Mouse (Mus musculus) ES-Bruce4 (cell line): ENCODE results near the gene Fam83f. TPM values are rescaled to one million over a fixed set of nuclear protein-coding genes. Genes with fewer than 3 reads are reported as not detected.
A peak's percentile ranks its signal among the peaks of the same experiment; 100 is the strongest.

Experiments used
- H3K27ac ChIP-seq: 2 replicates; pipeline ENCODE4 v1.5.1; 2012; ENCODE audit warnings: low read length, inconsistent platforms; ENCODE audit not compliant: insufficient read depth
- H3K27me3 ChIP-seq: 2 replicates; pipeline ENCODE4 v1.6.1; 2012; ENCODE audit warnings: mild to moderate bottlenecking, low read length, inconsistent platforms; ENCODE audit not compliant: control insufficient read depth, poor library complexity, insufficient read depth, severe bottlenecking
- H3K36me3 ChIP-seq: 2 replicates; pipeline ENCODE4 v1.6.1; 2012; ENCODE audit warnings: inconsistent platforms, mild to moderate bottlenecking, low read length, moderate library complexity; ENCODE audit not compliant: control insufficient read depth, poor library complexity, insufficient read depth, severe bottlenecking
- H3K4me1 ChIP-seq: one replicate; pipeline ENCODE4 v1.8.1; 2011; ENCODE audit warnings: low read length; ENCODE audit not compliant: control insufficient read depth, insufficient read depth
- H3K4me3 ChIP-seq: 2 replicates; pipeline ENCODE4 v1.5.1; 2011; ENCODE audit warnings: low read depth, mild to moderate bottlenecking, low read length
- H3K9ac ChIP-seq: 2 replicates; pipeline ENCODE4 v1.6.1; 2012; ENCODE audit warnings: low read depth, mild to moderate bottlenecking, inconsistent platforms; ENCODE audit not compliant: poor library complexity, severe bottlenecking
- H3K9me3 ChIP-seq: replicated peaks from 2 replicates; pipeline ENCODE4 v1.6.1; 2012; ENCODE audit warnings: mild to moderate bottlenecking, low read length, inconsistent platforms; ENCODE audit not compliant: control insufficient read depth, poor library complexity, insufficient read depth, severe bottlenecking
- CTCF ChIP-seq: IDR thresholded peaks from one replicate; pipeline ENCODE4 v1.8.1; 2011; ENCODE audit warnings: low read depth, low read length
- EP300 ChIP-seq: IDR thresholded peaks from 2 replicates; pipeline ENCODE4 v1.6.1; 2011; ENCODE audit warnings: low read depth, low read length; ENCODE audit not compliant: insufficient read depth
- POLR2A ChIP-seq: IDR thresholded peaks from one replicate; pipeline ENCODE4 v1.8.1; 2011; ENCODE audit warnings: low read length; ENCODE audit not compliant: insufficient read depth
- polyA plus RNA-seq: library from polyadenylated mRNA; stranded (reverse); fragments of >200 nt; gene quantifications from 2 replicates; pipeline ENCODE4 v1.2.4, GENCODE M21; 2011; ENCODE audit warnings: low read depth; ENCODE audit not compliant: missing spikeins, insufficient read depth, insufficient read length

The Fam83f gene
- polyA plus RNA-seq, 1 experiment: 2.7 TPM

DNA sequence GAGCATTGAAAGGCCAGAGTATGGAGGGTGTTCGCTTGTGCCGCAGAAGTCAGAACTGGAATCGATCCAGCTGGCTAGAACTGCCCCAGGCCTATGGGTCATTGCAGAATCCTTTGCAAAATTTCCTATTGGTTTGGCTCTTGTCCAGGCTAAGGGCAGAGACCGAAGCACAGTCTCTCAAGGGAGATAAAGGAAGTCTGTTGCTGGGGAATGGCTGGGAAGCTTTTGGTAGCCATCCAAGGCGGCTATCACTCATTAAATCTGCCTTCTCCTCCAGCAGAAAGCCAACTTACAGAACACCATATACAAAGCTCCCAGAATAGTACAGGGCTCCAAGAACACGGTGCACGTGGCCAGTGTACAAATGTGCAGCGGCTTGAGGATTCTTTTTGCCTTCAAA is 35.4 kb downstream of the Fam83f start:
- H3K4me1 ChIP-seq: no peaks in the 10 kb centered on the region
- TF ChIP-seq EP300 (no peak), POLR2A (no peak), CTCF (no peak)
- no peak overlapping the region for H3K27ac ChIP-seq
- no peak overlapping the region for H3K4me3 ChIP-seq
- no peaks in the 10 kb centered on the region for H3K36me3 ChIP-seq
- H3K27me3 ChIP-seq: no peaks in the 10 kb centered on the region
- H3K9ac ChIP-seq: no peak overlapping the region
- H3K9me3 ChIP-seq: no peaks in the 10 kb centered on the region

DNA sequence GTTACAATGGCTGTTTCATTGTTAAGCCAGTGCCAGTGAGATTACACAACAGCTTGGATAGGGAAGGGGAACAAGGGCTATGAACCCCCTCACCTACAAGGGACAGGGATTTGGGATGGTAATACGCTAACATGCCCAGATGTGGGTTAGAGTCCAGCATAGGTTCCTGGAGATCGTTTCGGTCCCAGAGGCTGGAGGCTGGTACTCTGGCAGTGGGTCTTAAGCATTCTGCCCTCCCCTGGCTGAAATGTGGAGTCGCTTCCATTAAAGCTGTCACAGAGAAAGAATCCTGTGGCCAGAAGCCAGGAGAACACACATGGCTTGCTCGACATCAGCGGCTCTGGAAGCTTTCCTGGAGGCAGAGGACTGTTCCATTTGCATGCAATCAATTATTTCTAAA is 37.9 kb downstream of the Fam83f start:
- H3K27me3 ChIP-seq: no peaks in the 10 kb centered on the region
- no peak overlapping the region for H3K4me3 ChIP-seq
- H3K36me3 ChIP-seq: no peaks in the 10 kb centered on the region
- no peaks in the 10 kb centered on the region for H3K9me3 ChIP-seq
- H3K4me1 ChIP-seq: no peaks in the 10 kb centered on the region
- H3K27ac ChIP-seq: no peak overlapping the region
- TF ChIP-seq POLR2A: no peak
- TF ChIP-seq EP300: no peak
- TF ChIP-seq CTCF: no peak
- no peak overlapping the region for H3K9ac ChIP-seq

DNA sequence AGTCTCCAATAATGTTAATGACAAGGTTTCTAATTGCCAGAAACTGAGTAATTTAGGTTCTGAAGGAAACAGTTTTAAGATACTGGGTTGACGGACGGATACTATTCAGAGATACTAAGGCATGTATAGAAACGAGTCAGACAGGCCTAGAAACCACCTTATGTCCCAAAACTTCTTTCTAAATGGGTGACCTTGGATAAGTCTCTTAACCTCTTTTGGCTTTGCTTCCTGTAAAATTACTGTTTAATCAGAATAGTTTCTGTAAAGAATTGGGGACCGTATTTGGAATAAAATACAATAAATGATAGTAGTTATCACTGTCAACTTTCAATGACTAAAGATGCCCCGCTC is 38.6 kb downstream of the Fam83f start:
- Histone ChIP-seq H3K9ac (no peak overlapping the region), H3K9me3 (no peaks in the 10 kb centered on the region), H3K4me1 (no peaks in the 10 kb centered on the region), H3K4me3 (no peak overlapping the region), H3K36me3 (no peaks in the 10 kb centered on the region), H3K27me3 (no peaks in the 10 kb centered on the region), H3K27ac (no peak overlapping the region)
- TF ChIP-seq EP300 (no peak), CTCF (no peak), POLR2A (no peak)

DNA sequence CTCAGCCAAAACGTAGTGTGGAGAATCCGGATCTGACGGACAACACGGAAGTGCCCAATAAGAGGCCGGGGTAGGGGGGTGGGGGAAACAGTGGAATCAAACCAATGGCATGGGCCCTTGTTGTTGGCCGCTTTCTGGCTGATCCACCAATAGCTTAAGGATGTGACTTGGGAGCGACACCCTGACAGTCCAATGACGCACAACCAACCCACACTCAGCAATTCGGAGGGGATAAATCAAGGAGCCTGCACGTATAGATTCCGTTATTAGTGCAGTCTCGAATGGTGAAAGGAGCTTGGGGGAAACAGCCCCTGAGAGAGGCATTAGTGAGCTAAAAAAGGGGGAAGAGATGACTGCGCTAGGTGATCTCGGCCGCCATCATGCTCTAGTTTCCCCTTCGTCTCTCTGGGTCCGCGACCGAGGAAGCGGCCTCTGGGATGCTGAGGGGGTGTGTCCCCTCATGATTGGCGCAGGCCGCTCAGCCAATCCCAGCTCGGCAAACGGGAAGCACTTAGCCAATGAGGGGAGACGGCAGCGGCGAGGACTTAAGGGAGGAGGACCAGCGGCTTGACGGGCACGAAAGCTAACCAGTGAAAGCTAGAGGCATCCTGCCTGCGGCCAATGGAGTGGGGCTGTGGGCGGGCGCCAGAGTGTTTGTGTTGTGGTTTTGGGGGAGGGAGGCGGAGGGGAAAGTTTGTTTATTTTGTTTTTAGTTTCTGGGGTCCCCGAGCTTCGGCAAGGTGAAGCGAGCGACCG is 39.1 kb downstream of the Fam83f start, which contains the start of gene Tnrc6b:
Tnrc6b (plus strand) TSS at position 706 of the 756 bp plus-strand sequence.
- peak within 1 kb of the TSS; percentile 78 for H3K9ac ChIP-seq
- no peaks in the 10 kb centered on the region for H3K4me1 ChIP-seq
- no peak within 1 kb of the TSS for H3K27ac ChIP-seq
- no peak for TF ChIP-seq CTCF
- peak; percentile 73 for TF ChIP-seq POLR2A
- H3K4me3 ChIP-seq: peak within 1 kb of the TSS; percentile 87
- H3K9me3 ChIP-seq: no peaks in the 10 kb centered on the region
- H3K27me3 ChIP-seq: no peaks in the 10 kb centered on the region
- H3K36me3 ChIP-seq: no peaks in the 10 kb centered on the region

DNA sequence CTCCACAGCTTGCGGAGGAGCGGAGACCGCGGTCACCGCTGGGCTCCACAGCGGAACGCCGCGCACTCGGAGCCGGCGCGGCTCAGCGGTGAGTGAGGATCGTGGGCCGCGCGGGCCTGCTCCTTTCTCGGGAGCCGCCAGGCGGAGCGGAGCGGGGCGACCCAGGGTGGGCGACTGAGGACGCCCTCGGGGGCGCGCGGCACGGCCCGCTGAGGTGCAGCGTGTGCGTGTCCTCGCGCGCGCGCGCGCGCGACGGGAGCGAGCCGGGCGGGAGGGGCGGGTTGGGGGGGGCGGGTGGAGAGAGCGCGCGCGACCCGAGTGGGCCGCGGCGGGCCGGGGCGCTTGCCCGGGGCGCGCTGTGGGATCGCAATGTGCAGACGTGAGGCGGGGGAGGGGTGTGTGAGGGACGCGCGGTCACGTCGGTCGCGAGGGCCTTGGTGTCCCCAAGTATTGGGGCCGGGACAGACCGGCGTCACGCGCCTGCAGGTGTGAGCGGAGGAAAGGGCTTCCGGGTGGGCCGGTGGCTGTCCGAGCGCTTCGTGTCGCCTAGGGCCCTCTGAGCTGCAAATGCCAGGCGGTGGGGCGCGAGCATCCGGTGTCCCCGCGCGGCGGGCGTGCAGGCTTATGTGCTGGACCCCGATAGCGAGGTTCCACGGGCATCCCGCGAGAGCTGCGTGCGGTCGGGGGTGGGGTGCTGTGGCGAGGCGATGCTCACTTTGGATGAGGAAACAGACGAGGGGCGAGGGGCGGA is 39.9 kb downstream of the Fam83f start:
- TF ChIP-seq EP300: no peak
- TF ChIP-seq POLR2A: no peak
- TF ChIP-seq CTCF: no peak
- Histone ChIP-seq H3K36me3 (no peaks in the 10 kb centered on the region), H3K4me1 (no peaks in the 10 kb centered on the region), H3K4me3 (peak overlapping the region; percentile 87), H3K27me3 (no peaks in the 10 kb centered on the region), H3K9me3 (no peaks in the 10 kb centered on the region), H3K9ac (peak overlapping the region; percentile 78), H3K27ac (no peak overlapping the region)

DNA sequence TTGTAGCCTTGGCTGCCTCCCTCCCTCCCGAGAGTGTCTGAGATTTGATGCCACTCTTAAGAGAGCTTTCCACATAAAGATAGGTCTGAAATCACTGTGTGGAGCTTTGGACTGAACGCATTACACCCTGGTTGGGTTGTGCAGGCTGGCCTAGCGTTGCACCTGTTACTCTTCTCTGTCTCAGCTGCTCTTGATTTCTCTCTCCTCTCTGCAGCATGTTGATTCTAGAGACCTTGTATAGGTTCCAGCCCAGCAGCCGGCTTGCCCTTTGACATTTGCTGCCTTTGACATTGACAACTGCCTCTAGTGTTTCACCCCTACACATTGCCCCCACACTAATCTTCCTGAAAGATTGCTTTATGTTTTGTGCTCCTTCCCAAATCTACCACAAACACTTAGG is 42.7 kb downstream of the Fam83f start:
- Histone ChIP-seq H3K9ac (no peak overlapping the region), H3K27ac (no peak overlapping the region), H3K36me3 (no peaks in the 10 kb centered on the region), H3K4me1 (no peaks in the 10 kb centered on the region), H3K9me3 (no peaks in the 10 kb centered on the region), H3K27me3 (no peaks in the 10 kb centered on the region), H3K4me3 (no peak overlapping the region)
- no peak for TF ChIP-seq EP300
- no peak for TF ChIP-seq POLR2A
- TF ChIP-seq CTCF: no peak
